Mouse (Mus musculus): ENCODE results near the gene Eppin.

GRCm38 (mm10) chr2:164641881-164642673 lies 48.7 kb upstream of the Eppin start:
- TF ChIP-seq CTCF (IDR thresholded peaks at IDR 0.05; ENCODE audit: insufficient read depth, low read depth, low read length): no peak
- TF ChIP-seq POLR2A (IDR thresholded peaks at IDR 0.05; ENCODE audit: insufficient read depth, low read depth, low read length): no peak

All from olfactory bulb, adult 2 months (tissue).